21 mouse cellular contexts compared by ENCODE assay signal in the genomic region with DNA sequence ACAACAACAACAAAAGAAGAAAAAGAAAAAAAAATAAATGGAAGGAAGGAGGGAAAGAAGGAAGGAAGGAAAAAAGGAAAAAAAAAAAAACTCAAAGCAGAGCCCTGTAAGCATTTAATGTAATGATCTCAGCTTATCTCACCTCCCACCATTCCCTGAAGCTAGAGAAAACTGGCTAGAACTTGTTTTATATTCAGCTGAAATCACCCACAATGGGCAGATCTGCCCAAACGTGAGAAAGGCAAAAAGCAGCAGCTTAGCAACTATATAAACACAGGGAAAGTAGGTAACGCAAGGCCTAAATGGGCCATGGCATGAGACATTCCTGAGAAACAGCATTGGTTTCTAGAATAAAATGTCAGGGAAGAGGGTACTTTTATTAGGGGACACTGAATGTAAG. TPM values are rescaled to one million over a fixed set of nuclear protein-coding genes. Genes with fewer than 3 reads are reported as not detected.
"Had no signal": no experiment of that assay in that cellular context is flagged by ENCODE, and none has a peak within 500 bp of the region (broad histone marks: within the 10 kb centered on the region; RNA-seq: fewer than 3 reads in every experiment).

No protein-coding gene starts in this region.

- ATAC-seq: intestine, embryonic 15.5 days; midbrain, embryonic 13.5 days; midbrain, embryonic 16.5 days had no signal

- H3K4me2 ChIP-seq: intestine, embryonic 15.5 days; kidney, embryonic 15.5 days; liver, embryonic 13.5 days; midbrain, embryonic 13.5 days; neural tube, embryonic 13.5 days had no signal

- H3K27ac ChIP-seq: intestine, embryonic 15.5 days; kidney, embryonic 15.5 days; liver, embryonic 13.5 days; midbrain, embryonic 13.5 days; neural tube, embryonic 13.5 days had no signal

- H3K9me3 ChIP-seq: intestine, embryonic 15.5 days; kidney, embryonic 15.5 days; liver, embryonic 13.5 days; midbrain, embryonic 13.5 days; neural tube, embryonic 13.5 days had no signal

- H3K9ac ChIP-seq: intestine, embryonic 15.5 days; kidney, embryonic 15.5 days; liver, embryonic 13.5 days; midbrain, embryonic 13.5 days; neural tube, embryonic 13.5 days had no signal

- H3K4me3 ChIP-seq: intestine, embryonic 15.5 days; kidney, embryonic 15.5 days; liver, embryonic 13.5 days; midbrain, embryonic 13.5 days; myocyte; neural tube, embryonic 13.5 days had no signal

- H3K4me1 ChIP-seq: intestine, embryonic 15.5 days had no signal

- H3K27me3 ChIP-seq: intestine, embryonic 15.5 days; kidney, embryonic 15.5 days; liver, embryonic 13.5 days; midbrain, embryonic 13.5 days; neural tube, embryonic 13.5 days had no signal

- DNase-seq: kidney, adult 11 months; kidney, adult 8-10 months; kidney, postnatal 10 days; kidney, postnatal 36 days; layer of hippocampus, postnatal 36 days; liver, embryonic 13.5 days; lung, adult 2 months; lung, postnatal 14 days; lung, postnatal 4 days; retina, postnatal 1 day; right cerebral cortex, postnatal 4 days; thymus, adult 2 months; thymus, postnatal 25 days had no signal

RNA-seq across cellular contexts. Expression of a gene that starts 26.7 kb away (rescaled TPM):
- total RNA-seq: megakaryocyte-erythroid progenitor cell, adult 5-6 weeks; monocyte, adult 5-6 weeks had no signal

RNA-seq across cellular contexts. Expression of a gene that starts 53.2 kb away (rescaled TPM):
- total RNA-seq: monocyte, adult 5-6 weeks had no signal
